Mouse (Mus musculus) right cerebral cortex, postnatal 25 days (tissue): ENCODE measurements around the gene Mertk.

Experiments used
- DNase-seq: peaks from one replicate; pipeline ENCODE4 v3.0.0; 2022

Mertk gene

GRCm38 (mm10) chr2:128726067-128726466 is 27.3 kb downstream of the Mertk start:
- DNase-seq: no peak

- DNase-seq: no peak
These were observed 27.9 kb downstream of the Mertk start for GRCm38 (mm10) chr2:128726626-128727025.

GRCm38 (mm10) chr2:128727552-128727951 is 28.8 kb downstream of the Mertk start:
- DNase-seq: no peak

- DNase-seq: no peak
These were observed 29.3 kb downstream of the Mertk start for GRCm38 (mm10) chr2:128728066-128728465.

GRCm38 (mm10) chr2:128729141-128729540 is 30.4 kb downstream of the Mertk start:
- DNase-seq: no peak

- DNase-seq: no peak
These were observed 32.8 kb downstream of the Mertk start for GRCm38 (mm10) chr2:128731514-128731913.

- no peak for DNase-seq
These were observed 33.2 kb downstream of the Mertk start for GRCm38 (mm10) chr2:128731951-128732350.

- no peak for DNase-seq
These were observed 36.3 kb downstream of the Mertk start for GRCm38 (mm10) chr2:128735089-128735488.

GRCm38 (mm10) chr2:128737051-128737450 is 38.3 kb downstream of the Mertk start:
- no peak for DNase-seq

- DNase-seq: no peak
These were observed 39.0 kb downstream of the Mertk start for GRCm38 (mm10) chr2:128737796-128738195.

GRCm38 (mm10) chr2:128738725-128739258 is 40.0 kb downstream of the Mertk start:
- DNase-seq: peak; percentile 39

GRCm38 (mm10) chr2:128745879-128746620 is 47.3 kb downstream of the Mertk start:
- DNase-seq: no peak

GRCm38 (mm10) chr2:128746621-128747151 is 47.9 kb downstream of the Mertk start:
- no peak for DNase-seq

- DNase-seq: no peak
These were observed 48.8 kb downstream of the Mertk start for GRCm38 (mm10) chr2:128747433-128748028.

GRCm38 (mm10) chr2:128748171-128748570 is 49.4 kb downstream of the Mertk start:
- no peak for DNase-seq

- DNase-seq: no peak
These were observed 52.3 kb downstream of the Mertk start for GRCm38 (mm10) chr2:128751030-128751429.

GRCm38 (mm10) chr2:128753295-128753873 is 54.6 kb downstream of the Mertk start:
- DNase-seq: no peak

- DNase-seq: no peak
These were observed 56.5 kb downstream of the Mertk start for GRCm38 (mm10) chr2:128755149-128755691.

GRCm38 (mm10) chr2:128758724-128759340 is 60.1 kb downstream of the Mertk start:
- no peak for DNase-seq

GRCm38 (mm10) chr2:128762008-128762407 is 63.3 kb downstream of the Mertk start:
- DNase-seq: no peak

- no peak for DNase-seq
These were observed 67.0 kb downstream of the Mertk start for GRCm38 (mm10) chr2:128765787-128766186.

GRCm38 (mm10) chr2:128768545-128769247 is 69.9 kb downstream of the Mertk start:
- DNase-seq: no peak
